Mouse (Mus musculus): ENCODE data around the gene Csnk1g1.

DNA sequence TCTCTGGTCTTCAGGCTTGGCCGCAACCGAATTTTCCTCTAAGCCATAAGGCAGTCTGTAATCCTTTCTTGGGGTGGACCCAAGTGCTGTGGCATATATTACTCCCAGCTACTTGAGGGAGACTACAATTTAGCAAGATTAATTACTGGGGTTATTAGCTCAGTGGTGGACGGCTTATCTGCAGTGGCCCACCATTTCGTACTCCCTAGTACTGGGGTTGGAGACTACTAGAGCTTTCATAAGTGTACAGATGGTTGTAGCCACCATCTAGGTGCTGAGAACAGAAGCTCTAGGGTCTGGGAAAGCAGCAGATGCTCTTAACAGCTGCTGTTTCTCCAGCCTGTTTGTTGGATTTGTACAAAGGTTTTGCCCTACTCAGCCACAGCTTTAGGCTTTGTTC is 152.3 kb downstream of the Csnk1g1 start:
- TF ChIP-seq CTCF (IDR thresholded peaks at IDR 0.05; ENCODE audit: low read depth) (no peak), EP300 (IDR thresholded peaks at IDR 0.05; ENCODE audit: low read depth) (no peak)

All from liver, postnatal 0 days (tissue).